Mouse (Mus musculus): ENCODE data around the gene Wfdc12. TPM values are rescaled to one million over a fixed set of nuclear protein-coding genes. Genes with fewer than 3 reads are reported as not detected.

The Wfdc12 gene
- polyA plus RNA-seq, 1 experiment from 2014 or later, result not detected

GRCm38 (mm10) chr2:164195971-164196699 lies 5.7 kb upstream of the Wfdc12 start:
- H3K9me3 ChIP-seq, result no peaks in the 10 kb centered on the region
- 91% methylated on average over 5 of the region's 5 CpGs for whole genome bisulfite sequencing
- H3K4me1 ChIP-seq (replicated peaks), result no peaks in the 10 kb centered on the region
- H3K4me3 ChIP-seq, result no peak overlapping the region
- no peak overlapping the region for H3K27ac ChIP-seq (replicated peaks)
- no peaks in the 10 kb centered on the region for H3K36me3 ChIP-seq
- ATAC-seq (ENCODE audit: low read depth), result no peak
- H3K27me3 ChIP-seq, result no peaks in the 10 kb centered on the region
- H3K4me2 ChIP-seq, result no peak overlapping the region
- no peak overlapping the region for H3K9ac ChIP-seq

- H3K4me3 ChIP-seq, result no peak overlapping the region
- no peaks in the 10 kb centered on the region for H3K27me3 ChIP-seq
- no peaks in the 10 kb centered on the region for H3K4me1 ChIP-seq (replicated peaks)
- ATAC-seq (ENCODE audit: low read depth), result no peak
- H3K4me2 ChIP-seq, result no peak overlapping the region
- H3K36me3 ChIP-seq, result no peaks in the 10 kb centered on the region
- WGBS, result 81% methylated on average over 5 of the region's 5 CpGs
- H3K9ac ChIP-seq, result no peak overlapping the region
- H3K9me3 ChIP-seq, result no peaks in the 10 kb centered on the region
- no peak overlapping the region for H3K27ac ChIP-seq (replicated peaks)
These were observed 4.7 kb upstream of the Wfdc12 start for GRCm38 (mm10) chr2:164194959-164195630.

DNA sequence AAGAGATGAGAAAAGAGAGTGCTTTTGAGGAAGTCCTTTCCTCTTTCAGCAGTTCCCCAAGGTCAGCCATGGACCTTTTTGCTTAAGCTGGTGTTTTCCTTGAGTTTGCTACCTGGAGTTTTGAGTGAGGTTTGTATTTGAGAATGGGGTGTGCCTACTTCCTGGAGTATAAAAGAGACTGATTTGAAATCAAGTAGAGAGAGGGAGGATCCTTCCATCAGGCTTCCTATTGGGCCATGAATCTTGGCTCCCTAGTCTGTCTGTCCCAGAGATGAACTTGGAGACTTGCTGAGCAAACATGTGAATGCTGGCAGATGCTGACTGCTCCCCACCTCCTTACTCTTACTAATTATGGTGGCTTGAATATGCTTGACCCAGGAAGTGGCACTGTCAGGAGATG lies 1.9 kb upstream of the Wfdc12 start:
- Histone ChIP-seq H3K9ac (no peak overlapping the region), H3K36me3 (no peaks in the 10 kb centered on the region), H3K9me3 (no peaks in the 10 kb centered on the region), H3K4me3 (no peak overlapping the region), H3K4me2 (no peak overlapping the region), H3K4me1 (replicated peaks) (no peaks in the 10 kb centered on the region), H3K27ac (replicated peaks) (no peak overlapping the region), H3K27me3 (no peaks in the 10 kb centered on the region)
- no peak for ATAC-seq (ENCODE audit: low read depth)

DNA sequence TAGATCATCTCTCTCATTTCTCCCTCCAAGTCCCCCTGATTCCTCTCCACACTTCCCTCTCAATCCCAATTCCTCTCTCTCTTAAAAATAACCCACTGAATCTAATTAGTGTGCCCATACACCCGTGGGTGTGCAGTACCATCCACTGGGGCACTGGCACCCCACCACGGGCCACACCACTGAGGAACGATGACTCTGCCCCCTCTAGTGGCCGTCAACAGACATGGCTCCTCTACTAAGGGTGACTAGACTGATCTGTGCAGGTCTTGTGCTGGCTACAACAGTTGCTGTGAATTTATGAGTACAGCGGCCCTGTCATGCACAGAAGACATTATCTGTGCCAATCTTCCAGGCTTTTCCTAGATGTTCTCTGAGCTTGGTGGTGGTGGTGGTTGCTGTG lies 1.7 kb downstream of the Wfdc12 start:
- Histone ChIP-seq H3K27me3 (no peaks in the 10 kb centered on the region), H3K4me2 (no peak overlapping the region), H3K36me3 (no peaks in the 10 kb centered on the region), H3K9me3 (no peaks in the 10 kb centered on the region), H3K9ac (no peak overlapping the region), H3K4me1 (replicated peaks) (no peaks in the 10 kb centered on the region), H3K4me3 (no peak overlapping the region), H3K27ac (replicated peaks) (no peak overlapping the region)
- WGBS, result 34% methylated on average over 5 of the region's 5 CpGs
- no peak for ATAC-seq (ENCODE audit: low read depth)

DNA sequence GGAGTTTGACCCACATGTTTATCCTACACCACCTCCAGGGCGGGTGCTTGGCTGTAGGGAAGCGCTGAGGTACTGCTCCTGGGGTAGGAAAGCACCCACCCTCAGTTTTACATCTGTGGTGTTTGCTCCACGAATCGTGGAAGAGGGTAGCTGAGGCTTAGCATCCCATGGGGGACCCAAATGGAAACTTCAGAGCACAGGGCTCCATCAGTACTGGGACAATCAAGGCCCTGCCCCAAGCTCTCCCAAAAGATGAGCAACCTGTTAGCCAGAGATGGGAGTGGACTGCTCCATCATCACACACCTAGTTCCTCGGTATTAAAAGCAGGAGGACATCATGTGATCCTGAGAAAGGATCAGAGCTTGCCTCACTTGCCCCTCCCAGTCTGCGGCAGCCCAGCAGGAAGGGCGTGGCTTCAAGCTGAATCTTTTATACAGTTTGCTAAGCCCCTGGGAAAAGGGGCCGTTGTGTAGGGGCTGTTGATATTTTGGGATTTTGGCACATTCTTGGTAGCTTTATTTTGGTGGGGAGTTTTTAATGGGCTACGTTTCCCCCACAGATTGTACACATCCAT lies 6.2 kb downstream of the Wfdc12 start:
- Histone ChIP-seq H3K27ac (replicated peaks) (no peak overlapping the region), H3K4me2 (no peak overlapping the region), H3K9ac (no peak overlapping the region), H3K4me1 (replicated peaks) (no peaks in the 10 kb centered on the region), H3K9me3 (no peaks in the 10 kb centered on the region), H3K36me3 (no peaks in the 10 kb centered on the region), H3K27me3 (no peaks in the 10 kb centered on the region), H3K4me3 (no peak overlapping the region)
- ATAC-seq (ENCODE audit: low read depth), result no peak
- WGBS, result 48% methylated on average over 9 of the region's 9 CpGs

GRCm38 (mm10) chr2:164183340-164183739 lies 7.1 kb downstream of the Wfdc12 start:
- Histone ChIP-seq H3K36me3 (no peaks in the 10 kb centered on the region), H3K4me1 (replicated peaks) (no peaks in the 10 kb centered on the region), H3K27ac (replicated peaks) (no peak overlapping the region), H3K4me3 (no peak overlapping the region), H3K9ac (no peak overlapping the region), H3K4me2 (no peak overlapping the region), H3K27me3 (no peaks in the 10 kb centered on the region), H3K9me3 (no peaks in the 10 kb centered on the region)
- no peak for ATAC-seq (ENCODE audit: low read depth)
- 79% methylated on average over 9 of the region's 9 CpGs for WGBS

DNA sequence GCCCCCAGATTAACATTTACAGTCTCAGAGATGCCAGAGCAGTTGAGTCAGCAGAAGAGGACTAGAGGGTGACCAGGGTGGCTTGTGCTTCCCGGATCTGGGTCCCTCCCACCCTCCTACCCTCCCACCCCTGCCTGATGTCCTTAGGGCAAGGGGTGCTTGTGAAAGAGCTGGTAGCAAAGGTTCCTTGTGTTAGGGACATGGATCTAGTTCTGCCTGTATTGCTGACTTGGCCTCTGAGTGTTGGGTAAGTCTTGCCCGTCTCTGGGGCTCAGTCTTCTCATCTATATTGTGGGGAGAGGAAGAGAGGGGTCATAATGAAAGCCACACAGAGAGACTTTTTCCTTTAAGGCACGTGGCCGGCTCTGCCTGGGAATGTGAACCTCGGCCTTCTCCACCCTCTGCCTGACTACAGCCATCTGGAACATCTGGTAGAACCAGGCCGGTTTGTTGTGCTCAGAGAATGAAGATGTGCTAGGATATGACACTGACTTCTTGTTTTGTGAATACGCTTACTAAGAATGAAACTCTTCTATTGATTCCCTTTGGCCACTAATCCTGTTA lies 7.6 kb downstream of the Wfdc12 start, which contains the start of gene Wfdc5:
Wfdc5 (minus strand) TSS at position 51 of the 564 bp plus-strand sequence.
- Histone ChIP-seq H3K27ac (replicated peaks) (no peak within 1 kb of the TSS), H3K27me3 (no peaks in the 10 kb centered on the region), H3K4me2 (no peak within 1 kb of the TSS), H3K4me3 (no peak within 1 kb of the TSS), H3K4me1 (replicated peaks) (no peaks in the 10 kb centered on the region), H3K36me3 (no peaks in the 10 kb centered on the region), H3K9ac (no peak within 1 kb of the TSS), H3K9me3 (no peaks in the 10 kb centered on the region)
- 80% methylated on average over 7 of the region's 7 CpGs for WGBS
- no peak for ATAC-seq (ENCODE audit: low read depth)

DNA sequence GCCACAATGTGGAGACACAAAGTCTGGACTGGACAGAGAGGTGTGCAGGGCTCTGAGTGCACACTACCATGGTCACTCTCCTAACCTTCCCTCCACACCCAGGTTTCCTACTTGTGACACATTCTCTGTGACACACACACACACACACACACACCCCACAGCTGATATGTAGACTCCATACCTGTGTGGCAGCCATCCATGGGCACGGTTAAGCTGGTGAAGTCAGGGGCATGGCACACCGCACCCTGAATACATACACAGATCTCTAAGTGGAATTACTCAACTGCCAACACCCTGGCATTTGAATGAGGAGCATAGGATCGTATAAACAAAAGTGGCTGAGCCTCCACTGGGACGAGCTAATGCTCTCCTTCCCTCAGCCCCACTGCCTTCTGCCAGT lies 9.6 kb downstream of the Wfdc12 start:
- no peak overlapping the region for H3K9ac ChIP-seq
- H3K36me3 ChIP-seq, result no peaks in the 10 kb centered on the region
- no peaks in the 10 kb centered on the region for H3K27me3 ChIP-seq
- WGBS, result 93% methylated on average over 4 of the region's 4 CpGs
- no peaks in the 10 kb centered on the region for H3K4me1 ChIP-seq (replicated peaks)
- ATAC-seq (ENCODE audit: low read depth), result no peak
- no peaks in the 10 kb centered on the region for H3K9me3 ChIP-seq
- H3K4me3 ChIP-seq, result no peak overlapping the region
- H3K4me2 ChIP-seq, result no peak overlapping the region
- H3K27ac ChIP-seq (replicated peaks), result no peak overlapping the region

GRCm38 (mm10) chr2:164180124-164180523 lies 10.3 kb downstream of the Wfdc12 start:
- Histone ChIP-seq H3K9ac (no peak overlapping the region), H3K4me1 (replicated peaks) (no peaks in the 10 kb centered on the region), H3K4me3 (no peak overlapping the region), H3K4me2 (no peak overlapping the region), H3K27ac (replicated peaks) (no peak overlapping the region), H3K9me3 (no peaks in the 10 kb centered on the region), H3K27me3 (0 out of 2 replicates have a peak, but pooled peaks cover under 1% of the 10 kb centered on the region), H3K36me3 (no peaks in the 10 kb centered on the region)
- 28% methylated on average over 3 of the region's 3 CpGs for WGBS
- ATAC-seq (ENCODE audit: low read depth), result no peak

- no peak overlapping the region for H3K27ac ChIP-seq (replicated peaks)
- ATAC-seq (ENCODE audit: low read depth), result no peak
- H3K36me3 ChIP-seq, result no peaks in the 10 kb centered on the region
- no peaks in the 10 kb centered on the region for H3K9me3 ChIP-seq
- H3K27me3 ChIP-seq, result peaks cover 15% of the 10 kb centered on the region
- H3K4me3 ChIP-seq, result no peak overlapping the region
- H3K4me1 ChIP-seq (replicated peaks), result no peaks in the 10 kb centered on the region
- no peak overlapping the region for H3K9ac ChIP-seq
- 84% methylated on average over 5 of the region's 5 CpGs for WGBS
- no peak overlapping the region for H3K4me2 ChIP-seq
These were observed 12.6 kb downstream of the Wfdc12 start for GRCm38 (mm10) chr2:164177831-164178230.

- no peak for ATAC-seq (ENCODE audit: low read depth)
- H3K36me3 ChIP-seq, result no peaks in the 10 kb centered on the region
- WGBS, result 82% methylated on average over 3 of the region's 3 CpGs
- H3K27ac ChIP-seq (replicated peaks), result no peak overlapping the region
- H3K9me3 ChIP-seq, result no peaks in the 10 kb centered on the region
- H3K4me1 ChIP-seq (replicated peaks), result peaks cover 9% of the 10 kb centered on the region
- H3K27me3 ChIP-seq, result peaks cover 34% of the 10 kb centered on the region
- H3K4me2 ChIP-seq, result no peak overlapping the region
- H3K9ac ChIP-seq, result no peak overlapping the region
- no peak overlapping the region for H3K4me3 ChIP-seq
These were observed 14.6 kb downstream of the Wfdc12 start for GRCm38 (mm10) chr2:164175850-164176249.

DNA sequence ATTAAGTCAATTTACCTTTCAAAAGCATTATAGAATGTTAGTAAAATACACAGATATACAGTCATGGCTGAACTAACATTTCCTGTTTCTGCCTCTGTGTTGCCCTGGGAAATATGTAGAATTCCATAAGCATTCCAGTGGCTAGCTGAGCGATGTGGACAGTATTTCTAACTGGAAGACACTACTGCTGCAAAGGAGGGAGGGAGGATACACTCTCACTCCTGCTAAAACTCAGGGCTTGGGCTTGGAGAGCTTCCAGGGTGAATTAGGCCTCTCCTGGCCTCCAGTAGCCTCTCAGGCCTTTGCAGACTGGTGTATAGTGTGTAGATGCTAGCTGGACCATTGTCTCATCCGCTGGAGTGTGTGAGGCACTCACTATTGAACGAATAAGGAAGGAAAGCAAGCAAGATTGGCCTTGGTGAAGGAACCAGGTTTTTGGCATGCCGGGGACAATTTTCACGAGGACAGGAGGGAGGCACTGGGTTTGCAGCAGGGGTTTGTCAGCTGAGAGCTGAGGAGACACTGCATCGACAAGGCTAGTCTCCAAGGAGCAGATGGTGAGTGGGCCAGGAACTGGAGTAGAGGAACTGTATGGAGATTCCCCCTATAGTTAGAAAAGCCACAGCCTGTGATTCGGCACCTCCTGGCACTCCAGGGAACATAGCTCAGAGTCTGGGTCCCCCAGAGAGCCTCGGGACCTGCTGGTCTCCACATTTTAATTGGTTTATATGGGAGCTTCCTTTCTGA lies 15.6 kb downstream of the Wfdc12 start:
- peaks cover 44% of the 10 kb centered on the region for H3K27me3 ChIP-seq
- H3K4me3 ChIP-seq, result no peak overlapping the region
- H3K27ac ChIP-seq (replicated peaks), result no peak overlapping the region
- H3K4me2 ChIP-seq, result no peak overlapping the region
- no peak for ATAC-seq (ENCODE audit: low read depth)
- no peak overlapping the region for H3K9ac ChIP-seq
- peaks cover 19% of the 10 kb centered on the region for H3K4me1 ChIP-seq (replicated peaks)
- no peaks in the 10 kb centered on the region for H3K9me3 ChIP-seq
- WGBS, result 77% methylated on average over 8 of the region's 8 CpGs
- H3K36me3 ChIP-seq, result no peaks in the 10 kb centered on the region

Data from neural tube, embryonic 13.5 days (tissue).